Mouse (Mus musculus): ENCODE data around the gene Rad51b.
A peak's percentile ranks its signal among the peaks of the same experiment; 100 is the strongest.

GRCm38 (mm10) chr12:79612334-79613060, 315.4 kb downstream of the Rad51b start:
- peak; percentile 98 for TF ChIP-seq CTCF (IDR thresholded peaks at IDR 0.05)
- no peak for TF ChIP-seq POLR2A (IDR thresholded peaks at IDR 0.05; ENCODE audit: insufficient read depth, low read depth, low read length)

Data from heart, adult 2 months (tissue).